Mouse (Mus musculus) inflammation-experienced regulatory T-cells, adult 6 months (primary cell): ENCODE measurements around the gene Gm40460. TPM values are rescaled to one million over a fixed set of nuclear protein-coding genes. Genes with fewer than 3 reads are reported as not detected.

Experiments
- polyA plus RNA-seq, 3 experiments: library from polyadenylated mRNA; unstranded; fragments of 100-300 nt; shearing (Covaris generic); gene quantifications; one replicate each; pipeline ENCODE4 v1.2.1; 2017

Gene Gm40460
- polyA plus RNA-seq, 3 experiments from 2014 or later: not detected

Other genes starting within 250 kb of the Gm40460 start
- gene Mob2, start 180.0 kb downstream of the Gm40460 start, polyA plus RNA-seq: 10 to 100 TPM; 61.4 to 67.5 (median 65.3) TPM
- gene Dusp8, start 145.2 kb downstream of the Gm40460 start, polyA plus RNA-seq: not detected
- gene Gm45618, start 120.3 kb downstream of the Gm40460 start, polyA plus RNA-seq: not detected
- not detected for gene Gm39115, start 105.0 kb downstream of the Gm40460 start, polyA plus RNA-seq
- not detected for gene Gm45337, start 96.5 kb downstream of the Gm40460 start, polyA plus RNA-seq
- gene Gm29735, start 84.0 kb downstream of the Gm40460 start, polyA plus RNA-seq: not detected
- gene Gm4553, start 75.3 kb downstream of the Gm40460 start, polyA plus RNA-seq: not detected
- gene Krtap5-2, start 65.1 kb downstream of the Gm40460 start, polyA plus RNA-seq: not detected
- not detected for gene Gm10153, start 50.7 kb downstream of the Gm40460 start, polyA plus RNA-seq
- not detected for gene Krtap5-3, start 39.7 kb downstream of the Gm40460 start, polyA plus RNA-seq
- not detected for gene Gm7579, start 29.2 kb downstream of the Gm40460 start, polyA plus RNA-seq
- not detected for gene Krtap5-5, start 11.1 kb downstream of the Gm40460 start, polyA plus RNA-seq
- not detected for gene Gm2431, start 17.3 kb upstream of the Gm40460 start, polyA plus RNA-seq
- not detected for gene Gm4559, start 33.3 kb upstream of the Gm40460 start, polyA plus RNA-seq
- not detected for gene Krtap5-1, start 56.0 kb upstream of the Gm40460 start, polyA plus RNA-seq
- gene Krtap5-4, start 62.5 kb upstream of the Gm40460 start, polyA plus RNA-seq: not detected
- gene Ifitm10, start 132.7 kb upstream of the Gm40460 start, polyA plus RNA-seq: 1 to 10 TPM; 1.6 to 4.5 (median 1.9) TPM
- 1 to 10 TPM in 1 of 3 experiments, under 1 TPM in 1, not detected in 1; 0.63 to 1.9 TPM for gene Gm49369, start 141.6 kb upstream of the Gm40460 start, polyA plus RNA-seq
- gene Ctsd, start 147.0 kb upstream of the Gm40460 start, polyA plus RNA-seq: 100 to 1,000 TPM; 259 to 561 (median 285) TPM
- not detected for gene Syt8, start 193.8 kb upstream of the Gm40460 start, polyA plus RNA-seq
- gene Tnni2, start 200.7 kb upstream of the Gm40460 start, polyA plus RNA-seq: not detected
- 1,000 to 10,000 TPM; 1,183 to 1,943 (median 1,210) TPM for gene Lsp1, start 219.7 kb upstream of the Gm40460 start, polyA plus RNA-seq